Mouse (Mus musculus) urinary bladder, postnatal 10 days (tissue): Measurements from ENCODE around the gene Csgalnact2.

Source experiments
- DNase-seq: peaks from one replicate; pipeline ENCODE4 v3.0.0; 2022; ENCODE audit warnings: low spot score

Gene Csgalnact2

GRCm38 (mm10) chr6:118072176-118072575, 66.8 kb downstream of the Csgalnact2 start:
- no peak for DNase-seq

- DNase-seq, result no peak
Observed at GRCm38 (mm10) chr6:118071416-118071815, 67.5 kb downstream of the Csgalnact2 start.

GRCm38 (mm10) chr6:118071013-118071350, 68.0 kb downstream of the Csgalnact2 start:
- no peak for DNase-seq

GRCm38 (mm10) chr6:118070321-118071012, 68.5 kb downstream of the Csgalnact2 start:
- no peak for DNase-seq

GRCm38 (mm10) chr6:118067720-118068119, 71.2 kb downstream of the Csgalnact2 start:
- DNase-seq, result no peak

GRCm38 (mm10) chr6:118066199-118067081, 72.5 kb downstream of the Csgalnact2 start:
- no peak for DNase-seq

GRCm38 (mm10) chr6:118065837-118066198, 73.1 kb downstream of the Csgalnact2 start:
- DNase-seq, result no peak

- no peak for DNase-seq
Observed at GRCm38 (mm10) chr6:118064968-118065530, 73.9 kb downstream of the Csgalnact2 start.

GRCm38 (mm10) chr6:118063266-118063665, 75.7 kb downstream of the Csgalnact2 start:
- DNase-seq, result no peak

GRCm38 (mm10) chr6:118061266-118061665, 77.7 kb downstream of the Csgalnact2 start:
- no peak for DNase-seq
